Mouse (Mus musculus) lung, adult 2 months (tissue): ENCODE measurements around the gene Fam186b.

Experiments used
- CTCF ChIP-seq: fragments of 200-500 bp; IDR thresholded peaks from 2 replicates; pipeline ENCODE4 v1.5.1; 2011; ENCODE audit warnings: mild to moderate bottlenecking, low read length, control low read depth; ENCODE audit not compliant: insufficient read depth
- POLR2A ChIP-seq: fragments of 200-500 bp; IDR thresholded peaks from 2 replicates; pipeline ENCODE4 v1.6.1; 2011; ENCODE audit warnings: low read depth, mild to moderate bottlenecking, control low read depth, low read length, borderline replicate concordance; ENCODE audit errors: extremely low read depth

GRCm38 (mm10) chr15:99324151-99324550 is 28.5 kb upstream of the Fam186b start:
- TF ChIP-seq CTCF (no peak), POLR2A (no peak)
